In genomic region chr1:187700963-187701362, GRCm38 (mm10) we compare ENCODE assay signal across 28 mouse cellular contexts.
"Had no signal": no experiment of that assay in that cellular context is flagged by ENCODE, and none has a peak within 500 bp of the region (broad histone marks: within the 10 kb centered on the region; RNA-seq: fewer than 3 reads in every experiment).

No protein-coding gene starts in this region.

- DNase-seq: left cerebral cortex, postnatal 4 days; liver; liver, embryonic 13.5 days; liver, postnatal 0 days; lung, adult 18-20 months; lung, adult 2 months; lung, embryonic 14.5 days; lung, postnatal 10 days; lung, postnatal 14 days; lung, postnatal 36 days; lung, postnatal 4 days; midbrain, embryonic 14.5 days had no signal

- H3K9ac ChIP-seq: limb, embryonic 12.5 days; limb, embryonic 13.5 days; limb, embryonic 15.5 days; liver, embryonic 12.5 days; liver, embryonic 13.5 days; liver, embryonic 14.5 days; liver, embryonic 15.5 days; liver, postnatal 0 days; lung, embryonic 14.5 days; lung, embryonic 15.5 days; midbrain, embryonic 12.5 days; midbrain, embryonic 13.5 days; midbrain, embryonic 15.5 days; neural tube, embryonic 12.5 days had no signal

- H3K27me3 ChIP-seq: limb, embryonic 12.5 days; limb, embryonic 13.5 days; limb, embryonic 15.5 days; liver, embryonic 12.5 days; liver, embryonic 13.5 days; liver, embryonic 15.5 days; lung, embryonic 15.5 days; megakaryocyte, embryonic 14.5 days; midbrain, embryonic 12.5 days; midbrain, embryonic 13.5 days; midbrain, embryonic 15.5 days; neural tube, embryonic 12.5 days had no signal

- H3K27ac ChIP-seq: limb, embryonic 10.5 days; limb, embryonic 12.5 days; limb, embryonic 13.5 days; limb, embryonic 15.5 days; liver, embryonic 12.5 days; liver, embryonic 13.5 days; liver, embryonic 14.5 days; liver, embryonic 15.5 days; lung, embryonic 15.5 days; macrophage; midbrain, embryonic 10.5 days; midbrain, embryonic 12.5 days; midbrain, embryonic 13.5 days; midbrain, embryonic 15.5 days; neural tube, embryonic 12.5 days had no signal

- H3K4me3 ChIP-seq: limb, embryonic 10.5 days; limb, embryonic 12.5 days; limb, embryonic 13.5 days; limb, embryonic 15.5 days; liver, embryonic 12.5 days; liver, embryonic 13.5 days; liver, embryonic 15.5 days; lung, embryonic 15.5 days; megakaryocyte, embryonic 14.5 days; midbrain, embryonic 10.5 days; midbrain, embryonic 12.5 days; midbrain, embryonic 13.5 days; midbrain, embryonic 15.5 days; myocyte; neural tube, embryonic 12.5 days had no signal

- H3K4me1 ChIP-seq: limb, embryonic 15.5 days; liver, embryonic 12.5 days; liver, embryonic 13.5 days; liver, embryonic 15.5 days; lung, embryonic 15.5 days; megakaryocyte, embryonic 14.5 days; midbrain, embryonic 15.5 days; neural tube, embryonic 12.5 days had no signal

- H3K36me3 ChIP-seq: limb, embryonic 10.5 days; limb, embryonic 12.5 days; limb, embryonic 13.5 days; limb, embryonic 15.5 days; liver, embryonic 12.5 days; liver, embryonic 13.5 days; liver, embryonic 15.5 days; lung, embryonic 15.5 days; midbrain, embryonic 10.5 days; midbrain, embryonic 12.5 days; midbrain, embryonic 13.5 days; midbrain, embryonic 15.5 days; neural tube, embryonic 12.5 days had no signal

- H3K9me3 ChIP-seq: limb, embryonic 10.5 days; limb, embryonic 12.5 days; limb, embryonic 13.5 days; limb, embryonic 15.5 days; liver, embryonic 12.5 days; liver, embryonic 15.5 days; lung, embryonic 15.5 days; midbrain, embryonic 10.5 days; midbrain, embryonic 12.5 days; midbrain, embryonic 13.5 days; midbrain, embryonic 15.5 days; neural tube, embryonic 12.5 days had no signal
